9 mouse cellular contexts compared by ENCODE assay signal in genomic region chr2:168842261-168842740, GRCm38 (mm10).
DNase-seq lines count a peak whose midpoint lies in the region; ATAC-seq and TF ChIP-seq lines count a peak whose summit lies in the region.
"Had no signal": no experiment of that assay in that cellular context is flagged by ENCODE, and none has a peak within 500 bp of the region (broad histone marks: within the 10 kb centered on the region; RNA-seq: fewer than 3 reads in every experiment).

No protein-coding gene starts in this region.

- DNase-seq in forebrain, embryonic 11.5 days (ENCODE audit: low spot score): peak; percentile 71
- DNase-seq in hindbrain, embryonic 10.5 days (ENCODE audit: low spot score): peak; percentile 63
- DNase-seq in mesoderm, embryonic 11.5 days (ENCODE audit: low read depth, low spot score): peak; percentile 57
- DNase-seq in spleen, postnatal 10 days (ENCODE audit: low spot score in 2 of 2): no peak
- DNase-seq in gastrocnemius, postnatal 10 days: no peak
- DNase-seq in urinary bladder, postnatal 10 days (ENCODE audit: low spot score): no peak

- H3K36me3 ChIP-seq in forebrain, embryonic 11.5 days (ENCODE audit: control insufficient read depth, insufficient read depth, low read length): no peaks in the 10 kb centered on the region
- H3K36me3 ChIP-seq in forebrain, embryonic 15.5 days: no peaks in the 10 kb centered on the region
- H3K36me3 ChIP-seq in E14TG2a.4 (ENCODE audit: insufficient read depth, low read length): no peaks in the 10 kb centered on the region
- H3K36me3 ChIP-seq in hindbrain, embryonic 10.5 days: no peaks in the 10 kb centered on the region

- peak overlapping the region; percentile 37 for H3K4me2 ChIP-seq in forebrain, embryonic 11.5 days (ENCODE audit: low read depth, low read length, severe bottlenecking)
- H3K4me2 ChIP-seq in forebrain, embryonic 15.5 days (replicated peaks): no peak overlapping the region

- no peak overlapping the region for H3K9ac ChIP-seq in forebrain, embryonic 11.5 days (ENCODE audit: low read length)
- no peak overlapping the region for H3K9ac ChIP-seq in forebrain, embryonic 15.5 days (replicated peaks)

- H3K9me3 ChIP-seq in forebrain, embryonic 11.5 days (ENCODE audit: control insufficient read depth, low read length): no peaks in the 10 kb centered on the region
- H3K9me3 ChIP-seq in forebrain, embryonic 15.5 days: no peaks in the 10 kb centered on the region
- H3K9me3 ChIP-seq in E14TG2a.4 (ENCODE audit: low read length): no peaks in the 10 kb centered on the region
- no peaks in the 10 kb centered on the region for H3K9me3 ChIP-seq in hindbrain, embryonic 10.5 days

- no peak for ATAC-seq in forebrain, embryonic 11.5 days (replicated peaks; ENCODE audit: low FRiP score)
- no peak for ATAC-seq in forebrain, embryonic 15.5 days (replicated peaks)

- 5% methylated on average over 15 of the region's 15 CpGs for WGBS in forebrain, embryonic 11.5 days
- WGBS in forebrain, embryonic 15.5 days: 8% methylated on average over 15 of the region's 15 CpGs
- WGBS in hindbrain, embryonic 10.5 days: 7% methylated on average over 15 of the region's 15 CpGs

- TF ChIP-seq CTCF in E14TG2a.4 (conservative IDR thresholded peaks at IDR 0.05; ENCODE audit: low read length): peak; percentile 94

- H3K4me1 ChIP-seq in forebrain, embryonic 11.5 days (replicated peaks; ENCODE audit: control insufficient read depth, insufficient read depth, low read length): peaks cover 24% of the 10 kb centered on the region
- H3K4me1 ChIP-seq in forebrain, embryonic 15.5 days: peaks cover 30% of the 10 kb centered on the region
- peaks cover 95% of the 10 kb centered on the region for H3K4me1 ChIP-seq in E14TG2a.4 (replicated peaks; ENCODE audit: low read depth, low read length)
- H3K4me1 ChIP-seq in hindbrain, embryonic 10.5 days (replicated peaks): peaks cover 50% of the 10 kb centered on the region

- H3K27ac ChIP-seq in forebrain, embryonic 11.5 days (ENCODE audit: low read depth, low read length): no peak overlapping the region
- H3K27ac ChIP-seq in forebrain, embryonic 15.5 days (replicated peaks): no peak overlapping the region
- H3K27ac ChIP-seq in hindbrain, embryonic 10.5 days: peak overlapping the region; percentile 81

- H3K27me3 ChIP-seq in forebrain, embryonic 11.5 days (ENCODE audit: control insufficient read depth, insufficient read depth, low read length): peaks cover 8% of the 10 kb centered on the region; the same call in 1 of the 2 replicates
- peaks cover 42% of the 10 kb centered on the region for H3K27me3 ChIP-seq in forebrain, embryonic 15.5 days
- H3K27me3 ChIP-seq in E14TG2a.4 (ENCODE audit: insufficient read depth, low read length): peaks cover 29% of the 10 kb centered on the region
- peaks cover 53% of the 10 kb centered on the region for H3K27me3 ChIP-seq in hindbrain, embryonic 10.5 days (ENCODE audit: insufficient read depth, poor library complexity, severe bottlenecking)

- no peak overlapping the region for H3K4me3 ChIP-seq in forebrain, embryonic 11.5 days (ENCODE audit: low read depth, low read length)
- H3K4me3 ChIP-seq in forebrain, embryonic 15.5 days: no peak overlapping the region
- peak overlapping the region; percentile 63 for H3K4me3 ChIP-seq in E14TG2a.4 (replicated peaks; ENCODE audit: low read length)
- peak overlapping the region; percentile 28 for H3K4me3 ChIP-seq in hindbrain, embryonic 10.5 days
- H3K4me3 ChIP-seq: erythroblast, embryonic 14.5 days had no signal

Comparison
In these comparisons a context has a peak if more than half of its experiments do, and no peak if none do; other contexts are left out.
1. DNase-seq: peak in forebrain, embryonic 11.5 days (single experiment), hindbrain, embryonic 10.5 days (single experiment) and mesoderm, embryonic 11.5 days (single experiment); none in spleen, postnatal 10 days (0 of 2), gastrocnemius, postnatal 10 days (single experiment) and urinary bladder, postnatal 10 days (single experiment).
2. H3K4me3 ChIP-seq: peak in E14TG2a.4 (single experiment) and hindbrain, embryonic 10.5 days (single experiment); none in forebrain, embryonic 11.5 days (single experiment) and forebrain, embryonic 15.5 days (single experiment).